Mouse (Mus musculus): Measurements from ENCODE around the gene Smtnl1. TPM values are rescaled to one million over a fixed set of nuclear protein-coding genes. Genes with fewer than 3 reads are reported as not detected.

Smtnl1 gene
- total and polyA plus RNA-seq, 3 experiments = not detected

DNA sequence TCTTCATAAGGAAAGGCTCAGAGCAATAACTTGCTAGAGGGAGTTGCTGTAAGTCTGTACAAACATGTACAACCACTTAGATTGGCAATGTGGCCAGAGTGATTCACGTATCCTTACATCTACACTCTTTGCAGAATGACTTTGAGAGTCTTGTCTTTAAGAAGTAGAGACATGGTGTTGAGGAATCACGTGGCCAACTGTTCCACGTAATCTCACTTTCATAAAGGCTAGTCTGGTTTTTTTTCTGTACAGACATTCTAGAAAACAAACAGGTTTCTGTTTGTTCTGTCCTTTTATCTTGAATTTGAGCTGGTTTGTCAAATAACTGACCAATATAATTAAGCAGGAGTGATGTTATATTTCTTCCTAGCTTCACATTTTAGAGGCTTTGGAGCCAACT is 61.1 kb downstream of the Smtnl1 start:
- TF ChIP-seq USF2 (IDR thresholded peaks at IDR 0.05; ENCODE audit: borderline replicate concordance in 1 of 2, insufficient read depth in 1 of 2, low read depth in 1 of 2, low read length in 2 of 2) (no peak), EP300 (IDR thresholded peaks at IDR 0.05; ENCODE audit: low read depth in 1 of 2, low read length in 2 of 2) (no peak), USF1 (IDR thresholded peaks at IDR 0.05; ENCODE audit: low read depth, low read length) (peak; percentile 57; the same call in 1 of the 2 replicates)
- no peaks in the 10 kb centered on the region for H3K36me3 ChIP-seq (ENCODE audit: control insufficient read depth in 1 of 2, insufficient read depth in 2 of 2, low read length in 2 of 2)
- no peak overlapping the region for H3K9ac ChIP-seq (ENCODE audit: control insufficient read depth, low read depth, low read length, poor library complexity, severe bottlenecking)
- no peaks in the 10 kb centered on the region for H3K9me3 ChIP-seq (replicated peaks; ENCODE audit: insufficient read depth, low read length)
- H3K79me2 ChIP-seq (ENCODE audit: control insufficient read depth, insufficient read depth, low read length, poor library complexity) = no peaks in the 10 kb centered on the region
- H3K4me1 ChIP-seq (ENCODE audit: control insufficient read depth in 1 of 2, insufficient read depth in 2 of 2, low read length in 2 of 2) = no peaks in the 10 kb centered on the region
- H3K27ac ChIP-seq (ENCODE audit: control insufficient read depth, low read depth, low read length) = no peak overlapping the region
- DNase-seq (ENCODE audit: low read depth, low spot score) = no peak
- H3K4me3 ChIP-seq (ENCODE audit: control insufficient read depth in 1 of 2, insufficient read depth in 1 of 2, low read depth in 2 of 2, low read length in 2 of 2) = no peak overlapping the region
- H3K27me3 ChIP-seq (ENCODE audit: control insufficient read depth in 1 of 2, insufficient read depth in 2 of 2, low read length in 2 of 2) = peaks cover 7 to 15% of the 10 kb centered on the region in 2 experiments

Other genes with a start within 250 kb of the Smtnl1 start
- gene Ctnnd1, start 171.9 kb downstream of the Smtnl1 start, total RNA-seq (2012; rRNA removed) = 11.5 and 12.7 TPM in 2 replicates
- 10 to 100 TPM in 1 of 2 experiments, not detected in 1; 31.6 TPM for gene Ctnnd1, start 171.9 kb downstream of the Smtnl1 start, polyA plus RNA-seq (2012; ENCODE audit: insufficient read depth in 1 of 2, insufficient read length in 2 of 2, low read depth in 1 of 2, low replicate concordance in 2 of 2, missing spikeins in 1 of 2)
- gene Btbd18, start 163.6 kb downstream of the Smtnl1 start, total RNA-seq (2012; rRNA removed) = 0.04 TPM in 1 of 2 replicates, not detected in the other
- under 1 TPM in 1 of 2 experiments, not detected in 1; 0.07 TPM for gene Btbd18, start 163.6 kb downstream of the Smtnl1 start, polyA plus RNA-seq (2012; ENCODE audit: insufficient read depth in 1 of 2, insufficient read length in 2 of 2, low read depth in 1 of 2, low replicate concordance in 2 of 2, missing spikeins in 1 of 2)
- 79.0 and 89.9 TPM in 2 replicates for gene Selenoh, start 151.9 kb downstream of the Smtnl1 start, total RNA-seq (2012; rRNA removed)
- 10 to 100 TPM in 1 of 2 experiments, not detected in 1; 70.7 TPM for gene Selenoh, start 151.9 kb downstream of the Smtnl1 start, polyA plus RNA-seq (2012; ENCODE audit: insufficient read depth in 1 of 2, insufficient read length in 2 of 2, low read depth in 1 of 2, low replicate concordance in 2 of 2, missing spikeins in 1 of 2)
- gene Gm28635, start 144.6 kb downstream of the Smtnl1 start, total RNA-seq (2012; rRNA removed) = 0.19 TPM in 1 of 2 replicates, not detected in the other
- not detected for gene Gm28635, start 144.6 kb downstream of the Smtnl1 start, polyA plus RNA-seq (2012; ENCODE audit: insufficient read depth in 1 of 2, insufficient read length in 2 of 2, low read depth in 1 of 2, low replicate concordance in 2 of 2, missing spikeins in 1 of 2)
- 13.9 and 18.8 TPM in 2 replicates for gene Med19, start 144.2 kb downstream of the Smtnl1 start, total RNA-seq (2012; rRNA removed)
- 10 to 100 TPM in 1 of 2 experiments, not detected in 1; 26.0 TPM for gene Med19, start 144.2 kb downstream of the Smtnl1 start, polyA plus RNA-seq (2012; ENCODE audit: insufficient read depth in 1 of 2, insufficient read length in 2 of 2, low read depth in 1 of 2, low replicate concordance in 2 of 2, missing spikeins in 1 of 2)
- 54.2 and 66.8 TPM in 2 replicates for gene Tmx2, start 143.5 kb downstream of the Smtnl1 start, total RNA-seq (2012; rRNA removed)
- gene Tmx2, start 143.5 kb downstream of the Smtnl1 start, polyA plus RNA-seq (2012; ENCODE audit: insufficient read depth in 1 of 2, insufficient read length in 2 of 2, low read depth in 1 of 2, low replicate concordance in 2 of 2, missing spikeins in 1 of 2) = 10 to 100 TPM in 1 of 2 experiments, not detected in 1; 64.6 TPM
- gene Zdhhc5, start 107.5 kb downstream of the Smtnl1 start, total RNA-seq (2012; rRNA removed) = 26.4 and 29.3 TPM in 2 replicates
- gene Zdhhc5, start 107.5 kb downstream of the Smtnl1 start, polyA plus RNA-seq (2012; ENCODE audit: insufficient read depth in 1 of 2, insufficient read length in 2 of 2, low read depth in 1 of 2, low replicate concordance in 2 of 2, missing spikeins in 1 of 2) = 10 to 100 TPM in 1 of 2 experiments, not detected in 1; 42.9 TPM
- gene Clp1, start 95.3 kb downstream of the Smtnl1 start, total RNA-seq (2012; rRNA removed) = 27.1 and 29.1 TPM in 2 replicates
- 10 to 100 TPM in 1 of 2 experiments, not detected in 1; 29.8 TPM for gene Clp1, start 95.3 kb downstream of the Smtnl1 start, polyA plus RNA-seq (2012; ENCODE audit: insufficient read depth in 1 of 2, insufficient read length in 2 of 2, low read depth in 1 of 2, low replicate concordance in 2 of 2, missing spikeins in 1 of 2)
- not detected in 2 replicates for gene Ypel4, start 88.6 kb downstream of the Smtnl1 start, total RNA-seq (2012; rRNA removed)
- gene Ypel4, start 88.6 kb downstream of the Smtnl1 start, polyA plus RNA-seq (2012; ENCODE audit: insufficient read depth in 1 of 2, insufficient read length in 2 of 2, low read depth in 1 of 2, low replicate concordance in 2 of 2, missing spikeins in 1 of 2) = under 1 TPM in 1 of 2 experiments, not detected in 1; 0.06 TPM
- gene Gm19426, start 79.0 kb downstream of the Smtnl1 start, total RNA-seq (2012; rRNA removed) = not detected in 2 replicates
- not detected for gene Gm19426, start 79.0 kb downstream of the Smtnl1 start, polyA plus RNA-seq (2012; ENCODE audit: insufficient read depth in 1 of 2, insufficient read length in 2 of 2, low read depth in 1 of 2, low replicate concordance in 2 of 2, missing spikeins in 1 of 2)
- gene Serping1, start 47.2 kb downstream of the Smtnl1 start, total RNA-seq (2012; rRNA removed) = not detected in 2 replicates
- gene Serping1, start 47.2 kb downstream of the Smtnl1 start, polyA plus RNA-seq (2012; ENCODE audit: insufficient read depth in 1 of 2, insufficient read length in 2 of 2, low read depth in 1 of 2, low replicate concordance in 2 of 2, missing spikeins in 1 of 2) = not detected
- gene Ube2l6, start 23.8 kb downstream of the Smtnl1 start, total RNA-seq (2012; rRNA removed) = 8.8 and 17.5 TPM in 2 replicates
- gene Ube2l6, start 23.8 kb downstream of the Smtnl1 start, polyA plus RNA-seq (2012; ENCODE audit: insufficient read depth in 1 of 2, insufficient read length in 2 of 2, low read depth in 1 of 2, low replicate concordance in 2 of 2, missing spikeins in 1 of 2) = 10 to 100 TPM in 1 of 2 experiments, not detected in 1; 37.0 TPM
- gene Timm10, start 4.3 kb upstream of the Smtnl1 start, total RNA-seq (2012; rRNA removed) = 165 and 193 TPM in 2 replicates
- gene Timm10, start 4.3 kb upstream of the Smtnl1 start, polyA plus RNA-seq (2012; ENCODE audit: insufficient read depth in 1 of 2, insufficient read length in 2 of 2, low read depth in 1 of 2, low replicate concordance in 2 of 2, missing spikeins in 1 of 2) = 100 to 1,000 TPM in 1 of 2 experiments, not detected in 1; 129 TPM
- 93.3 and 131 TPM in 2 replicates for gene Slc43a1, start 16.2 kb upstream of the Smtnl1 start, total RNA-seq (2012; rRNA removed)
- gene Slc43a1, start 16.2 kb upstream of the Smtnl1 start, polyA plus RNA-seq (2012; ENCODE audit: insufficient read depth in 1 of 2, insufficient read length in 2 of 2, low read depth in 1 of 2, low replicate concordance in 2 of 2, missing spikeins in 1 of 2) = 100 to 1,000 TPM in 1 of 2 experiments, 10 to 100 TPM in 1; 69.8 to 108 TPM
- gene Rtn4rl2, start 64.1 kb upstream of the Smtnl1 start, total RNA-seq (2012; rRNA removed) = 0.12 TPM in 1 of 2 replicates, not detected in the other
- gene Rtn4rl2, start 64.1 kb upstream of the Smtnl1 start, polyA plus RNA-seq (2012; ENCODE audit: insufficient read depth in 1 of 2, insufficient read length in 2 of 2, low read depth in 1 of 2, low replicate concordance in 2 of 2, missing spikeins in 1 of 2) = 1 to 10 TPM in 1 of 2 experiments, not detected in 1; 1.1 TPM
- gene Slc43a3, start 113.9 kb upstream of the Smtnl1 start, total RNA-seq (2012; rRNA removed) = 82.5 and 91.5 TPM in 2 replicates
- gene Slc43a3, start 113.9 kb upstream of the Smtnl1 start, polyA plus RNA-seq (2012; ENCODE audit: insufficient read depth in 1 of 2, insufficient read length in 2 of 2, low read depth in 1 of 2, low replicate concordance in 2 of 2, missing spikeins in 1 of 2) = 10 to 100 TPM in 1 of 2 experiments, not detected in 1; 90.6 TPM
- gene Prg2, start 157.8 kb upstream of the Smtnl1 start, total RNA-seq (2012; rRNA removed) = 0.42 TPM in 1 of 2 replicates, not detected in the other
- gene Prg2, start 157.8 kb upstream of the Smtnl1 start, polyA plus RNA-seq (2012; ENCODE audit: insufficient read depth in 1 of 2, insufficient read length in 2 of 2, low read depth in 1 of 2, low replicate concordance in 2 of 2, missing spikeins in 1 of 2) = under 1 TPM in 1 of 2 experiments, not detected in 1; 0.17 TPM
- not detected in 2 replicates for gene Prg3, start 165.6 kb upstream of the Smtnl1 start, total RNA-seq (2012; rRNA removed)
- gene Prg3, start 165.6 kb upstream of the Smtnl1 start, polyA plus RNA-seq (2012; ENCODE audit: insufficient read depth in 1 of 2, insufficient read length in 2 of 2, low read depth in 1 of 2, low replicate concordance in 2 of 2, missing spikeins in 1 of 2) = not detected
- 239 and 256 TPM in 2 replicates for gene Ssrp1, start 214.6 kb upstream of the Smtnl1 start, total RNA-seq (2012; rRNA removed)
- gene Ssrp1, start 214.6 kb upstream of the Smtnl1 start, polyA plus RNA-seq (2012; ENCODE audit: insufficient read depth in 1 of 2, insufficient read length in 2 of 2, low read depth in 1 of 2, low replicate concordance in 2 of 2, missing spikeins in 1 of 2) = 100 to 1,000 TPM; 420 to 875 TPM
- gene P2rx3, start 214.8 kb upstream of the Smtnl1 start, total RNA-seq (2012; rRNA removed) = 0.26 TPM in 1 of 2 replicates, not detected in the other
- gene P2rx3, start 214.8 kb upstream of the Smtnl1 start, polyA plus RNA-seq (2012; ENCODE audit: insufficient read depth in 1 of 2, insufficient read length in 2 of 2, low read depth in 1 of 2, low replicate concordance in 2 of 2, missing spikeins in 1 of 2) = under 1 TPM in 1 of 2 experiments, not detected in 1; 0.36 TPM
- gene Tnks1bp1, start 225.4 kb upstream of the Smtnl1 start, total RNA-seq (2012; rRNA removed) = 5.5 and 5.9 TPM in 2 replicates
- 1 to 10 TPM in 1 of 2 experiments, not detected in 1; 9.9 TPM for gene Tnks1bp1, start 225.4 kb upstream of the Smtnl1 start, polyA plus RNA-seq (2012; ENCODE audit: insufficient read depth in 1 of 2, insufficient read length in 2 of 2, low read depth in 1 of 2, low replicate concordance in 2 of 2, missing spikeins in 1 of 2)

All from MEL (cell line).